Mouse (Mus musculus) liver, embryonic 15.5 days (tissue): ENCODE measurements around the gene Rabl6. TPM values are rescaled to one million over a fixed set of nuclear protein-coding genes. Genes with fewer than 3 reads are reported as not detected.

Experiments used
- ATAC-seq: fragments of 200-750 bp; cut with Nextera tagmentation; 2 replicates; pipeline ENCODE4 v1.8.0; 2017; ENCODE audit warnings: moderate number of reproducible peaks, mild to moderate bottlenecking, moderate library complexity; ENCODE audit not compliant: insufficient read depth
- H3K27ac ChIP-seq: fragments of 300-500 bp; sonication (generic); replicated peaks from 2 replicates; pipeline ENCODE4 v1.5.1; 2015; ENCODE audit warnings: mild to moderate bottlenecking, inconsistent platforms
- H3K27me3 ChIP-seq: fragments of 300-500 bp; sonication (generic); 2 replicates; pipeline ENCODE4 v1.6.1; 2015; ENCODE audit warnings: mild to moderate bottlenecking, inconsistent platforms
- H3K36me3 ChIP-seq: fragments of 300-500 bp; sonication (generic); replicated peaks from 2 replicates; pipeline ENCODE4 v1.6.1; 2015; ENCODE audit warnings: moderate library complexity, mild to moderate bottlenecking, inconsistent platforms
- H3K4me1 ChIP-seq: fragments of 300-500 bp; sonication (generic); replicated peaks from 2 replicates; pipeline ENCODE4 v1.6.1; 2015; ENCODE audit warnings: inconsistent platforms
- H3K4me2 ChIP-seq: fragments of 300-500 bp; sonication (generic); 2 replicates; pipeline ENCODE4 v1.6.1; 2015; ENCODE audit warnings: moderate library complexity, mild to moderate bottlenecking, inconsistent platforms
- H3K4me3 ChIP-seq: fragments of 300-500 bp; sonication (generic); replicated peaks from 2 replicates; pipeline ENCODE4 v1.5.1; 2015; ENCODE audit warnings: mild to moderate bottlenecking, inconsistent platforms
- H3K9ac ChIP-seq: fragments of 300-500 bp; sonication (generic); 2 replicates; pipeline ENCODE4 v1.6.1; 2015; ENCODE audit warnings: moderate library complexity, mild to moderate bottlenecking, inconsistent platforms
- H3K9me3 ChIP-seq: fragments of 300-500 bp; sonication (generic); replicated peaks from 2 replicates; pipeline ENCODE4 v1.6.1; 2016; ENCODE audit warnings: inconsistent platforms
- WGBS: fragments of 180-500 bp; shearing (Covaris S2); methylation state at CpG from one replicate; pipeline ENCODE4 v1.1.7; 2015; ENCODE audit warnings: mixed read lengths; ENCODE audit not compliant: insufficient replicate concordance; 5-methylcytosine and 5-hydroxymethylcytosine counted together
- polyA plus RNA-seq: library from polyadenylated mRNA; unstranded; fragments of >200 nt; fragmentation: Nextera tagmentation; extraction: Ambion mirVana; gene quantifications from 2 replicates; pipeline ENCODE4 v1.2.1, GENCODE M21; 2015

The Rabl6 gene
- polyA plus RNA-seq, 1 experiment from 2014 or later, result 21.7 TPM

- no peak for ATAC-seq
- Histone ChIP-seq H3K27me3 (peaks cover 63% of the 10 kb centered on the region), H3K27ac (no peak overlapping the region), H3K36me3 (peaks cover 26% of the 10 kb centered on the region), H3K4me2 (no peak overlapping the region), H3K4me3 (no peak overlapping the region), H3K4me1 (peaks cover 68% of the 10 kb centered on the region), H3K9me3 (no peaks in the 10 kb centered on the region), H3K9ac (no peak overlapping the region)
- WGBS, result 19% methylated on average over 6 of the region's 6 CpGs
Observed at GRCm38 (mm10) chr2:25580621-25581101, 27.7 kb downstream of the Rabl6 start.

- no peak overlapping the region for H3K9ac ChIP-seq
- no peak overlapping the region; the same call in 1 of the 2 replicates for H3K4me2 ChIP-seq
- H3K27ac ChIP-seq, result no peak overlapping the region
- peaks cover 74% of the 10 kb centered on the region for H3K4me1 ChIP-seq
- peaks cover 18% of the 10 kb centered on the region for H3K36me3 ChIP-seq
- 6% methylated on average over 27 of the region's 27 CpGs for WGBS
- H3K27me3 ChIP-seq, result peaks cover 67% of the 10 kb centered on the region
- no peaks in the 10 kb centered on the region for H3K9me3 ChIP-seq
- no peak for ATAC-seq
- H3K4me3 ChIP-seq, result no peak overlapping the region
Observed at GRCm38 (mm10) chr2:25579737-25580460, 28.4 kb downstream of the Rabl6 start.

- Histone ChIP-seq H3K4me2 (no peak overlapping the region; the same call in 1 of the 2 replicates), H3K36me3 (peaks cover 10% of the 10 kb centered on the region; the same call in 1 of the 2 replicates), H3K9me3 (no peaks in the 10 kb centered on the region), H3K4me3 (no peak overlapping the region), H3K27ac (no peak overlapping the region), H3K4me1 (peaks cover 81% of the 10 kb centered on the region), H3K27me3 (peaks cover 67% of the 10 kb centered on the region), H3K9ac (no peak overlapping the region)
- no peak for ATAC-seq
- WGBS, result 6% methylated on average over 77 of the region's 77 CpGs
Observed at GRCm38 (mm10) chr2:25578796-25579736, 29.3 kb downstream of the Rabl6 start.

DNA sequence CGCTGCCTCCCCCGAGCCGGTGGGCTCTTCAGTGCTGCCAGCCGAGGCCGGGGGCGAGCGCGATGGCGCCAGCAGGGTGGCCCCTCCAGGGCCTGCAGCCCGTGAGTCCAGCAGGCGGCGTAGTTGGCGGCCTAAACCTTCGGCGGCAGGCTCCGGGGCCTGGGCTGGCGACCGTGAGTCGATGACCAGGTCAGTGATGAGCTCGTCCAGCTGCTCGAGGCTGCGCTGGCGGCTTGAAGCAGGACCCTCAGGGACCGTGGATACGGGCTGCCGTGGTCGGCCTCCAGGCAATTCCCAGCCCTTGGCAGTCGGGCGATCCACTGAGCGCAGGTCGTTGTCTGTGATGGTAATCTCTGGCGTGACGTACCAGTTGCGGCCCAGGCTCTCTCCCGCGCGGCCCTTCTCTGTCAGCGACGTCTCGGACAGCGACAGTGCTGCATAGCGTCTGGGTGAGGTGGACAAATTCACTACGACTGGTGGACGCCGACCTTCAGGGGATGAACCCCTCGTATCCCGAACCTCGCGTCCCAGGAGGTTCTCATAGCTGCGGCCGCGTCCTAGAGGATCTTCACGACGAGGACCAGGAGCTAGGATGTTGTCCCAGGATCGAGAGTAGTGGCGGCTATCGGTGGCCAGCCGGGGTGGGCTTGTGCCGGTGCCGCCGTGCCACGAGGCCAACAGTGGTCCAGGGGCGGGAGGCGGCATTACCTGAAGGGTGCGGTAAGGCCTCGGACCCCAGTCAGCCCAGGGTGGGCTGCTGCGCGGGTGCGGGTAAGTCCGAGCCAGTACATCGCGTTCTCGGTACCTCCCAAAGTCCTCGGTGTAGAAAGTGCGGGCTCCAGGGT lies 30.1 kb downstream of the Rabl6 start:
- H3K27ac ChIP-seq, result no peak overlapping the region
- peaks cover under 1% of the 10 kb centered on the region; the same call in 1 of the 2 replicates for H3K36me3 ChIP-seq
- H3K9me3 ChIP-seq, result no peaks in the 10 kb centered on the region
- ATAC-seq, result no peak
- 0 out of 2 replicates have a peak overlapping the region, but pooled peaks have one; percentile 8 for H3K4me3 ChIP-seq
- H3K27me3 ChIP-seq, result peaks cover 67% of the 10 kb centered on the region
- peak overlapping the region; percentile 38 for H3K4me2 ChIP-seq
- 6% methylated on average over 75 of the region's 75 CpGs for WGBS
- H3K4me1 ChIP-seq, result peaks cover 90% of the 10 kb centered on the region
- H3K9ac ChIP-seq, result no peak overlapping the region

GRCm38 (mm10) chr2:25576965-25577891 lies 31.1 kb downstream of the Rabl6 start:
- Histone ChIP-seq H3K9me3 (no peaks in the 10 kb centered on the region), H3K36me3 (no peaks in the 10 kb centered on the region), H3K4me3 (0 out of 2 replicates have a peak overlapping the region, but pooled peaks have one; percentile 8), H3K27ac (no peak overlapping the region), H3K4me1 (peaks cover 89% of the 10 kb centered on the region), H3K4me2 (peak overlapping the region; percentile 38), H3K27me3 (peaks cover 67% of the 10 kb centered on the region), H3K9ac (no peak overlapping the region)
- WGBS, result 18% methylated on average over 92 of the region's 92 CpGs
- no peak for ATAC-seq

DNA sequence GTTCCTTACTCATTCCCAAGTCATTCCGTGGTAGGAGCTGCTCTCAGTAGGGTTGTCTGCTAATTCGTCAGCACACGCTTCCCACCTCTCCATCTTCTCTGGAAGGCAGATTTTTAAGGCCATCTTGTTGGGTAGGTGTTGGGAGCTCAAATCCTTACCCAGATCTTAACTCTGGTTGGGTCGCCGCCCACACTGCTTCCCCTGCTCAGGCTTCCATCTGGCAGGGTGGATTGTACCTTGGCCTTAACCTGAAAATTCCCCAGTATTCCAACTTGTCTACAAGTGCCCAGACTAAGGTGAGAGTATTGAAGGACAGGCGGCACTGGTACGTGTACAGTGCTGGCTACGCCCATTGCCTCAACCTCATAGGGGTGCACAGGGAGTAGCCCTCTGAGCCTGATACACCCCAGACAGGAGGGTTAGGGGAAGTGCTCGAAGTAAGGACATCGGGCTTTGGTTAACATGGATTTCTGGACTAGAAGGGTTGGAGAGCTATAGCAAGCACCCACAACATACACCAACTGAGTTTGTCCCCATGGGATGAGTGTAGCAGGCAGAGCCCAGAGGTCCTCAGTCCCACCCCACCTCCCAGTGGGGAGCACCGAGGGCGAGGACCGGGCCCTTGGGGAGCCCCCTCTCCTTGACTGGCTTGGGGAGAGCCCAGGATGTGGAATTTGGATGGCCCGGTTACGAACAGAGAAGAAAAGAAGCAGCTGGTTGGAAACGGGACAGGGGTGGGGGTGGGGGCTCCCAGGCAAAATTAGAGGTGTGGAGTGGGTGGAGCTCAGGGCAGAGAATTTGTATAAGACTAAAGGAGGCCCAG lies 32.1 kb downstream of the Rabl6 start:
- H3K36me3 ChIP-seq, result no peaks in the 10 kb centered on the region
- H3K4me1 ChIP-seq, result peaks cover 82% of the 10 kb centered on the region
- no peak overlapping the region for H3K9ac ChIP-seq
- H3K27me3 ChIP-seq, result peaks cover 60% of the 10 kb centered on the region
- H3K27ac ChIP-seq, result no peak overlapping the region
- H3K4me3 ChIP-seq, result no peak overlapping the region
- 73% methylated on average over 16 of the region's 16 CpGs for WGBS
- H3K4me2 ChIP-seq, result peak overlapping the region; percentile 73
- H3K9me3 ChIP-seq, result no peaks in the 10 kb centered on the region
- no peak for ATAC-seq

- WGBS, result 21% methylated on average over 21 of the region's 21 CpGs
- no peak for ATAC-seq
- Histone ChIP-seq H3K27ac (0 out of 2 replicates have a peak overlapping the region, but pooled peaks have one; percentile 21), H3K4me2 (peak overlapping the region; percentile 73), H3K9ac (peak overlapping the region; percentile 38; the same call in 1 of the 2 replicates), H3K4me1 (peaks cover 80% of the 10 kb centered on the region), H3K27me3 (peaks cover 53% of the 10 kb centered on the region), H3K9me3 (no peaks in the 10 kb centered on the region), H3K36me3 (no peaks in the 10 kb centered on the region), H3K4me3 (peak overlapping the region; percentile 62)
Observed at GRCm38 (mm10) chr2:25575432-25576027, 32.8 kb downstream of the Rabl6 start.

DNA sequence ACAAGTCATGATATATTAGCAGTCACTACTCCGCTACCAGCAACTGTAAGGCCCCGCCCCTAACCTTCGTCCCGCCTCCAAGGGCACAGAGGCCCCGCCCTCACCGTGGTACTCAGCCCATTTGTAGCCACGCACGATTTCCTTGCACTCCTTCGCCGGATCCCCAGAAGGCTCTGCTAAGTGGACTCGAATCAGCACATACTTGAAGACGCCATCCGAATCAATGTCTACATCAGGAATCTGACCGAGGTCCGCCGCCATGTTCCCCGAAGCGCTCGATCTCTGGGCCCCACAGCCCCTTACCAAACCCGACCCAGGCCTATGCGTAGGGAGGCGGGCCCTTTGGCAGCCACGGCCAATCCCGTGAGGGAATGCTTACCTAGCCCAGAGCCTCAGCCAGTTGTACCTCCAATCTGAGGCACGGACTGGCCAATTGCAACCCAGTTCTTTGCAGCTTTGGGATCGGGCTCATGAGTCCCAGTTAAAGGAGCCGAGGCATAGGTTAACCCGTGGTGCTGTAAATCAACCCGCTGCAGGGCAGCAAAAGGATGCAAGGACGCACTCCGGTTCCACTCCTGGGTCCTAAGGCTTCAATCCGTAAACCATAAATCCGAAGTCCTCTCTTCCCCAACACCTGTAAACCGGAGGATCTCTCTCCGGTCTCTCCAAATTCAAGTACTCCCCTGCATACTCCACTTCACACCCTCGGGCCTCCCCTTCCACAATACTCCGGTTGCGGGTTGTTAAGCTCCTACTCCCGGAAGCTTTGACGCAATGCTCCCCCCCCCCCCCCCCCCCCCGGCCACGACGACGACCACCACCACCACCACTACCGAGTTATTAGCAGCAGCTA lies 33.5 kb downstream of the Rabl6 start, which contains the start of the genes Mamdc4 and Phpt1:
Mamdc4 (minus strand) TSS at position 267 of the 853 bp plus-strand sequence.
Phpt1 (minus strand) TSS at position 646 of the 853 bp plus-strand sequence.
- peaks cover 73% of the 10 kb centered on the region for H3K4me1 ChIP-seq
- WGBS, result under 1% methylated on average over 44 of the region's 45 CpGs

More for the DNA sequence above, 33.5 kb downstream of the Rabl6 start, which contains the start of the genes Mamdc4 and Phpt1:
- Histone ChIP-seq H3K36me3 (0 out of 2 replicates have a peak, but pooled peaks cover under 1% of the 10 kb centered on the region), H3K4me3 (peak within 1 kb of the TSS; percentile 62), H3K27me3 (peaks cover 46% of the 10 kb centered on the region), H3K4me2 (peak within 1 kb of the TSS; percentile 73), H3K9me3 (no peaks in the 10 kb centered on the region), H3K27ac (peak within 1 kb of the TSS; percentile 46), H3K9ac (peak within 1 kb of the TSS; percentile 45)
- ATAC-seq, result peak; percentile 94
